Mouse (Mus musculus): ENCODE measurements around the gene Plekhs1. TPM values are rescaled to one million over a fixed set of nuclear protein-coding genes. Genes with fewer than 3 reads are reported as not detected.
"Not testable (repeated sequence)": the region's sequence is repeated elsewhere in the genome, so short reads cannot be mapped to it uniquely, and the experiment has no call there.

Gene Plekhs1
- polyA plus RNA-seq, 1 experiment from 2014 or later, result 0.33 TPM

DNA sequence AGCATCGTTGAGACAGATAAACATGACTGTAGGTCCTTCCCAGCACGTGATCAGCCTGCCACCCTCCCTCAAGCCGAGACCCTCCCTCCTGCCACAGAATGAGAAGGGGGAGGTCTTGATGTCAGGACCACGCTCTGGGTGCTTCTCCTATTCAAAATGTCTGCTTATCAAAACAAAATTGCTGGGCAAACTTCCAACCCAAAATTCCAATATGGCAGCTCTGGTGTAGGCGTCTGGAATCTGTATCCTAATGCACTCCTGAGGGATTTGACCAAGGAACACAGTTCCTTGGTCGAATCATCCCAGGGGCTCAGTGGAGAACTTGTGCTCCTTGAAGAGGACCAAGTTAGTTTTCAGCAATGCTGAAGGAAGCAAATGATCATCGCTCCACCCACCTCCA lies 25.5 kb downstream of the Plekhs1 start:
- Histone ChIP-seq H3K9ac (no peak overlapping the region), H3K36me3 (no peaks in the 10 kb centered on the region), H3K4me3 (no peak overlapping the region), H3K4me2 (no peak overlapping the region), H3K27me3 (no peaks in the 10 kb centered on the region), H3K9me3 (no peaks in the 10 kb centered on the region), H3K27ac (replicated peaks) (no peak overlapping the region), H3K4me1 (replicated peaks) (peaks cover 10% of the 10 kb centered on the region; the same call in 1 of the 2 replicates)
- 90% methylated on average over 7 of the region's 7 CpGs for WGBS
- no peak for ATAC-seq (ENCODE audit: low read depth)

DNA sequence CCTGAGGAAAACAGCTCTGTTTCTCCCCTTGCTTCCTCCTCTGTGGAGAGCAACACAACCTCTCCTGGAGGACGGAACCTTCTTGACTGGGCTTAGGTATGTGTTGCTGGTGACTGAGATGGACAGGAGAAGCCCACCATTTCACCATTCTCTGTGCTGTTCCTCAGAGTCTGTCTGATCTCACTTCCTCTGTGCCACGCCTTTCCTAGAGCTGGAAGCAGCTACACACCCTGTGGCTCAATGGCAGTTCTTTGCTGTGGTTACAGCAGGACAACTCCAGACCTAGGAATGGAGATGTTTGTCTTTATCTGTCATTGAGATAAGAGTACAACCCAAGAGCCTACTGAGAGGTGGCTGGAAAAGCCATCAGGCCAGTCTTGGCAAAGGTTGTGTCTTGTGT lies 25.9 kb downstream of the Plekhs1 start:
- 90% methylated on average over 2 of the region's 2 CpGs for WGBS
- ATAC-seq (ENCODE audit: low read depth), result no peak

DNA sequence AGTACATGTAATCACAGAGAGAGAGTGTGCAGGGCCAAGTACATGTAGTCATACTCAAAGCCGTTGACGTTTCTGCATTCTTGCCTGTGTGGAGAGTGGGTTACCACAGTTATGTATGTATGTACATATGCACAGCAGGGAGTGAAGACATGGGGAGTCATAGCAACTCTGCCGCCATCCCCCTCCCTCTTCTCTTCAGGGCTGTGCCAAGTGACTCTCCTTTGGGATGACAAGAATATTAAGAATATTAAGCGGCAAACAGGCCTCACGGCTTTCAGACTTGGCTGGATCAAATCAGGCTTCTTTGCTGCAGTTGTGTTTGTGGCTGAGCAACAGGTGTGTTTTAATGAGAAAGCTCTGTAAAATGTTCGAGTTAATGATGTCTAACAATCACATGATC lies 28.2 kb downstream of the Plekhs1 start:
- H3K4me2 ChIP-seq, result no peak overlapping the region
- no peak overlapping the region for H3K9ac ChIP-seq
- no peak overlapping the region for H3K27ac ChIP-seq (replicated peaks)
- H3K27me3 ChIP-seq, result no peaks in the 10 kb centered on the region
- H3K36me3 ChIP-seq, result no peaks in the 10 kb centered on the region
- WGBS, result 80% methylated on average over 6 of the region's 6 CpGs
- peaks cover 8% of the 10 kb centered on the region; the same call in 1 of the 2 replicates for H3K4me1 ChIP-seq (replicated peaks)
- H3K4me3 ChIP-seq, result no peak overlapping the region
- no peak for ATAC-seq (ENCODE audit: low read depth)
- H3K9me3 ChIP-seq, result no peaks in the 10 kb centered on the region

More for the DNA sequence above, 25.9 kb downstream of the Plekhs1 start:
- no peaks in the 10 kb centered on the region for H3K27me3 ChIP-seq
- H3K36me3 ChIP-seq, result no peaks in the 10 kb centered on the region
- H3K9ac ChIP-seq, result no peak overlapping the region
- H3K4me3 ChIP-seq, result no peak overlapping the region
- peaks cover 10% of the 10 kb centered on the region; the same call in 1 of the 2 replicates for H3K4me1 ChIP-seq (replicated peaks)
- H3K9me3 ChIP-seq, result no peaks in the 10 kb centered on the region
- no peak overlapping the region for H3K4me2 ChIP-seq
- H3K27ac ChIP-seq (replicated peaks), result no peak overlapping the region

DNA sequence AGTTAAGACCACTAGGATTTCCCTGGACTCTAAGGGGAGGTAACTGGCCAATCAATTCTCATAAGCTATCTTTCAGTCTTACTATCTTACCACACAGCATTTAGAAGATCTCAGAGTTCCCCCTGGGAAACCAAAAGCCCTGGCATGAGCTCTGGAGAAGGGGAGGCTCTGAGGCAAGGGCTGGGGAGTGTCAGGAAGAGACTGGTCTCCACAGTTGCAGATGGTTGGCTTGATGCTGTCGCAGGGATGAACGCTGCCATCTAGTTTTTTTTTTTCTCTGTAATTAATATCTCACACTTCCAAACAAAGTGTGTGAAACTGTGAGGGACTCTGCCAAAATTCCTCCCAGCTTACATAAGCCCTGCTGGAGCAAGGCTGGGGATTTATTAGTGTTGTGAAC lies 32.7 kb downstream of the Plekhs1 start:
- not testable (repeated sequence) for H3K4me3 ChIP-seq; H3K36me3 ChIP-seq; H3K9me3 ChIP-seq; H3K27ac ChIP-seq (replicated peaks); H3K4me1 ChIP-seq (replicated peaks); ATAC-seq (ENCODE audit: low read depth); H3K9ac ChIP-seq; H3K27me3 ChIP-seq; H3K4me2 ChIP-seq
- WGBS, result no CpG with 5 or more reads among the region's 2 CpGs

DNA sequence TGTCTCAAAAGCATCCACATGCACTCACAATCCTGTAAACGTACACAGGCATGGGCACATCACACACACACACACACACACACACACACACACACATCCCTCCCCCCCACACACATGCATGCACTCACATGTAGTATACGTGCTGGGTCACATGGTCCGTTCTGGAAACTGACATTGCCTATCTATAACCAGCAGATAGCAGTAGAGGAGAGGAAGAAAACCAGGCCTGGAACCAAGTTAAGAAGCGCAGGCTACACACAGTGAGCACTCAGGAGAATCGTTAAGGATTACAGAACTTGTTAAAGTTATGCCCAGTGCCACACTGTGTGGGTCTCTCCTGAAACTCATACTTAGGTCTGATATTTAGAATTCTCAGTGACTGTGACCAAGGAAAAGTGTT lies 41.6 kb downstream of the Plekhs1 start:
- H3K36me3 ChIP-seq; H3K4me3 ChIP-seq; H3K4me1 ChIP-seq (replicated peaks); ATAC-seq (ENCODE audit: low read depth); H3K9ac ChIP-seq; H3K9me3 ChIP-seq; H3K4me2 ChIP-seq; H3K27me3 ChIP-seq; H3K27ac ChIP-seq (replicated peaks): not testable (repeated sequence)
- no CpG with 5 or more reads among the region's 5 CpGs for WGBS

DNA sequence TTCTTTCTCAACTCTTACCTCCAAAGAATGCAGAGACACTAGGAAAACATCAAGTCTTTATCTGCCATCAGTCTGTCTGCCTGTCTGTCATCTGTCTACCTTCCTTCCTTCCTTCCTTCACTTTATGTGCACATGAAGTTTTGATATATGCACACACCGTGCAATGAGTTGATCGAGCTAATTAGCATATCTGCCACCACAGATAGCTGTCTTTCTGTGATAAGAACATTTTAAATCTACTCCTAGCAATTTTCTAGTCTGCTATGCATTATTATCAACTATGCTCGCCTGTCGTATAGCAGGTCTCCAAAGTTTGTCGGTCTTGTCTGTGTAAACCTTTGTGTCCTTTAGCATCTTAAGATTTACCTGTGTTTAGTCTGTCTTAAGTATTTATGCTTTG lies 42.1 kb downstream of the Plekhs1 start:
- not testable (repeated sequence) for H3K4me2 ChIP-seq; ATAC-seq (ENCODE audit: low read depth); H3K27me3 ChIP-seq; H3K27ac ChIP-seq (replicated peaks); H3K9ac ChIP-seq; H3K4me1 ChIP-seq (replicated peaks); H3K4me3 ChIP-seq; H3K36me3 ChIP-seq; H3K9me3 ChIP-seq
- no CpG with 5 or more reads among the region's 5 CpGs for WGBS

DNA sequence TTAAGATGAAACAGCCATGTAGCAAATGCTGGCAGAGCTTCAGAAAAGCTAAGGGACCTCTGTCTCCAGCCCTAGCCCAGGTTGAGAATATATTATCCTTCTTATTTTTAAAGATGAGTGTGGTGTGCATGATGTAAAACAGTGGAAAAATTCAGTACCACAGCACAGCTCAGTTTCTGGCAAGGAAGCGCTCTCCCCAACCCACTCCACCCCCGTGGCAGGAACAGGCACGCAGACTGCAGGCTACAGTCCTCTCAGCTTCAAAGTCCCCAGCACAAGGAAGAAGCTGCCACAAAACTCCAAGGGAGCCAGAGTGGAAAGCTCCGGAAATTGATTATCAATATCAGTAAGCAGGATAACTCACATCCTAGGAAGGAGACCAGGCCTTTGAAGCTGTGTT lies 49.8 kb downstream of the Plekhs1 start:
- no CpG with 5 or more reads among the region's 4 CpGs for WGBS
- not testable (repeated sequence) for ATAC-seq (ENCODE audit: low read depth); H3K27ac ChIP-seq (replicated peaks); H3K27me3 ChIP-seq; H3K9ac ChIP-seq; H3K36me3 ChIP-seq; H3K4me2 ChIP-seq; H3K9me3 ChIP-seq; H3K4me3 ChIP-seq; H3K4me1 ChIP-seq (replicated peaks)

DNA sequence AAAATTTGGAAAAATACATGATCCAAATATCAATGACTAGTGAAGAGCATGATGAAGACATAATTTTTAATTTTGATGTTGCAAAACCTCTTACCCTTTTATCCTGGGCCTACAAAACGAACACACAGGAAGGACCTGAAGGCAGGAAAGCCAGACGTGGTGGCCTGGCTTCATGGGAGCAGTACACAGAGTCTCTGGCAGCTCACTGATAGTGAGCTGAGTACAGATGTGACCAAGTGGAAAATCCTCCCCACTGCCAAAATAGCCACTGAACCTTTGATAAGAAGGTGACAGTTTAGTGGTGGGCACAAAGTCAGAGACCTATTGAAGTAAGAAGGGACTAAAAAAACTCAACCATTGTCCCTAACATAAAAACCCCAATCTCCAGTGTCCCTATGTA lies 52.1 kb downstream of the Plekhs1 start:
- not testable (repeated sequence) for H3K36me3 ChIP-seq; H3K4me3 ChIP-seq; H3K9ac ChIP-seq; H3K4me2 ChIP-seq; H3K9me3 ChIP-seq; H3K27ac ChIP-seq (replicated peaks); ATAC-seq (ENCODE audit: low read depth); H3K27me3 ChIP-seq; H3K4me1 ChIP-seq (replicated peaks)
- WGBS, result no CpG with 5 or more reads among the region's 2 CpGs

DNA sequence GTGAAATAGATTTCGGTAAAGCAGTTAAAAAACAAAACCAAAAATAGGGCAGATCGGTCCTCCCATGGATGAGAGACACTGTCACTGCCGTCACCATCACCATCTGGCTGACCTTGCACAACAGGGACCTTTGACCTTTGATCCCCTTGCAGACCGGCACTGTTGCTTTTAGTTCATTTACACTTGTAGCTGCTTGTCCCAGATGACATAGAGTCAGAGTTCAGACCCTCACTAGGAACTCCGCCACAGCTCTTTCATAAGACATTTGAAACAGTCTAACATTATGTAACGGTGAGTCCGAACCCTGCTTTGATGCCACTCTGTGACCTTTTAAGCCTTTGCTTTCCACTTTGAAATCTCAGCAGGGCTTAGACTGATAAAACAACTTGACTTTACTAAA lies 58.0 kb downstream of the Plekhs1 start:
- not testable (repeated sequence) for H3K9ac ChIP-seq; ATAC-seq (ENCODE audit: low read depth); H3K4me1 ChIP-seq (replicated peaks); H3K36me3 ChIP-seq; H3K4me2 ChIP-seq; H3K9me3 ChIP-seq; H3K27me3 ChIP-seq; H3K4me3 ChIP-seq; H3K27ac ChIP-seq (replicated peaks)
- no CpG with 5 or more reads among the region's 7 CpGs for WGBS

DNA sequence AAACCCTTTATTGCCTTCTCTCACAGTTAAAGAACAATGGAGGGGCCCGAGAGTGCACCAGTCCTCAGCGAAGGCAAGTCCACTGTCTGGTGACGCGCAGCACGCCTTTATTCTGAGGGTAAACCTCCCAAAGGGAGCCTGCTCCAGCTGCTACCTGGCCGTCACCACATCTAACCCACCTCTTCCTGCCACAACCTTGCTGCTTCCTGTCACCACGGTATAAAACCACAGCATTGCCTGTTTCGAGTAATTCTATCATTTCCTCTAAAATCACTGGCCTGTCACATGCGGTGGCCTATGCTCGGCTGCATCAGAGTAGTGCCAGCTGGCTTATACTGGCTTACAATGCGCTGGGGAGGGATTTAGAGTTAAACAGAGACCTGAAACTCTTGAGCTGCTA lies 69.1 kb downstream of the Plekhs1 start:
- WGBS, result no CpG with 5 or more reads among the region's 11 CpGs
- H3K4me3 ChIP-seq, result not testable (repeated sequence)

DNA sequence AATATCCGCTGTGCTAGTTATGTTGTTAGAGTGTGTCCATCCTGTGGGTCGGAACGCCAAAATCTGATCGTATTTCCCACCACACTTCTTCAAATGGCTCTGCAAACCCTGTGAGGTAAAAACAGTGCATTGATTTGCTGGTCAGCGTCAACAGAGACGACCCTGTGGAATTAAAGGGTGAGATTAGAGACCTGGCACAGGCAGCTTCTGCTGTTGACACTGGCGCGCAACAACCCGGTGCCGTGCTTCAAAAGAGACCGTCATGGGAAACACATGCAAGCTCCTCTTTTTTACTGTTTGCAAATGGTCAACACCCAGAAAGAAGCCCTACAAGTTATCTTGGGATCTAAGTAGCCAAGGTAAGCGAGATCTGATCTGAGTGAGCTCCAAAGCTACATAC lies 69.8 kb downstream of the Plekhs1 start:
- no peaks in the 10 kb centered on the region for H3K4me1 ChIP-seq (replicated peaks)
- H3K27me3 ChIP-seq, result no peaks in the 10 kb centered on the region
- H3K4me2 ChIP-seq, result no peak overlapping the region
- H3K27ac ChIP-seq (replicated peaks), result no peak overlapping the region
- ATAC-seq (ENCODE audit: low read depth), result no peak
- H3K9me3 ChIP-seq, result no peaks in the 10 kb centered on the region
- no peak overlapping the region for H3K9ac ChIP-seq
- H3K4me3 ChIP-seq, result no peak overlapping the region
- H3K36me3 ChIP-seq, result peaks cover 13% of the 10 kb centered on the region
- WGBS, result 94% methylated on average over 12 of the region's 12 CpGs

More for the DNA sequence above, 69.1 kb downstream of the Plekhs1 start:
- not testable (repeated sequence) for H3K9ac ChIP-seq; ATAC-seq (ENCODE audit: low read depth); H3K27ac ChIP-seq (replicated peaks); H3K9me3 ChIP-seq; H3K4me1 ChIP-seq (replicated peaks); H3K4me2 ChIP-seq; H3K36me3 ChIP-seq; H3K27me3 ChIP-seq

DNA sequence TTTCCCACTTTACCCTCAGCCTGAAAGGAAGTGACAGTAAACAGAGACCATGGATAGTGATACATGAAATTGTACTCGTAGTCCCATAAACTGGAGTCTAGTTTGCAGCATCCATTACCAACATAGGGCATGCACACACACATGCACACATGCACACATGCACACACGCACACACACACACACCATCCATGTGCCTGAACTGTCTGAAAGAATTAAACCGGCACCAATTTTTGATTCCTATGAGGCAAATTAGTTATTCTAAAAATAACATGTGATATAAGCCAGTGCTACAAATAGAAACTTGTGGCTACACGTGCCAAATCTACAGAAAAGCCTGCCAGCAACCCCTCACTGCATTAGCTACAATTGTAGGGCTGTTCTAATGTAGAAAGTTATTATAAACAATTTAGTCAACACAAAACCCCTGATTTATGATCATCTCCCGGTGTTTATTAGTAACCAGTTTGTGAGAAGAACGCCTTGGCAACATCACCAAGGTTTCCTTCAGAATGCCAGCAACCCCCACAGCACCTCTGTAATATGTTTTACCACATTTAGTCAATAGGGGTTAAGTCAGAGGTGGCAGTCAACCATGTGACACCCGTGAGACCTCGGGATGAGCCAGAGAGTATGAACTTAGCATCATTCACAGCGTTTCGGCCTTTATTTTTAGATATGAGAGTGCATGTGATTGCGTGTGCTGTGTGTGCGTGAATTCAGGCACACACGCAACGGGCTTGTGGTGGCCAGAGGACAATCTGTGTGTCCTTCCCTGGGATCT lies 72.0 kb downstream of the Plekhs1 start:
- Histone ChIP-seq H3K36me3 (peaks cover 20% of the 10 kb centered on the region), H3K4me3 (no peak overlapping the region), H3K4me2 (no peak overlapping the region), H3K9ac (no peak overlapping the region), H3K27ac (replicated peaks) (no peak overlapping the region), H3K4me1 (replicated peaks) (no peaks in the 10 kb centered on the region), H3K27me3 (no peaks in the 10 kb centered on the region), H3K9me3 (no peaks in the 10 kb centered on the region)
- WGBS, result 92% methylated on average over 14 of the region's 14 CpGs
- ATAC-seq (ENCODE audit: low read depth), result no peak

DNA sequence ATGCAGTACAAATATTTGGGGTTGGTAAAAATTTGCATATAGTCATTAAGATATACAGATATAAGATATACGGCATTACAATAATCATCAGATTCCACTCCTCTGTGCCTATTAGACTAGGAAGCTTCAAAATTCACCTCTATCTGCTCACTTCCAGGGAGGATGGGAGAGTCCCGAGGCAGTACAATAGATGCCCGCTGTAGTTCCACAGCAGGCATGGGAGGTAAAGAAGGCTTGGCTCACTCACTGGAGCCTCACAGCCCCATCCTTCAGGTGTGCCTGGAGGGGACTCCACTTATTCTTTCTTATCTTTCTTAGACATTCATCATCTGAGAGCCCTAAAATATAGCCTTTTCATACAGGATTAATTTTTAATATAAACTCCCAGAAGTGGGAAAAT lies 72.9 kb downstream of the Plekhs1 start:
- 88% methylated on average over 3 of the region's 3 CpGs for WGBS

More for the DNA sequence above, 72.9 kb downstream of the Plekhs1 start:
- Histone ChIP-seq H3K4me2 (no peak overlapping the region), H3K9ac (no peak overlapping the region), H3K4me1 (replicated peaks) (no peaks in the 10 kb centered on the region), H3K27ac (replicated peaks) (no peak overlapping the region), H3K27me3 (no peaks in the 10 kb centered on the region), H3K36me3 (peaks cover 23% of the 10 kb centered on the region), H3K9me3 (no peaks in the 10 kb centered on the region), H3K4me3 (no peak overlapping the region)
- no peak for ATAC-seq (ENCODE audit: low read depth)
